Mouse (Mus musculus) right cerebral cortex, postnatal 14 days (tissue): Measurements from ENCODE around the gene Elmod3.
"Not testable (repeated sequence)": the region's sequence is repeated elsewhere in the genome, so short reads cannot be mapped to it uniquely, and the experiment has no call there.

ENCODE experiments used
- DNase-seq: peaks from one replicate; pipeline ENCODE4 v3.0.0; 2022

Elmod3 gene

GRCm38 (mm10) chr6:72568736-72569135, 29.5 kb downstream of the Elmod3 start:
- DNase-seq, result no peak

GRCm38 (mm10) chr6:72567508-72567907, 30.7 kb downstream of the Elmod3 start:
- no peak for DNase-seq

GRCm38 (mm10) chr6:72566044-72566443, 32.2 kb downstream of the Elmod3 start:
- peak; percentile 88 for DNase-seq

- no peak for DNase-seq
Observed at GRCm38 (mm10) chr6:72565506-72565905, 32.7 kb downstream of the Elmod3 start.

GRCm38 (mm10) chr6:72562894-72563293, 35.3 kb downstream of the Elmod3 start:
- no peak for DNase-seq

GRCm38 (mm10) chr6:72562486-72562885, 35.7 kb downstream of the Elmod3 start:
- DNase-seq, result no peak

GRCm38 (mm10) chr6:72560801-72561200, 37.4 kb downstream of the Elmod3 start:
- no peak for DNase-seq

GRCm38 (mm10) chr6:72553079-72553412, 45.2 kb downstream of the Elmod3 start:
- DNase-seq, result no peak

GRCm38 (mm10) chr6:72552171-72553078, 45.8 kb downstream of the Elmod3 start:
- DNase-seq, result peak; percentile 31

GRCm38 (mm10) chr6:72550503-72551100, 47.6 kb downstream of the Elmod3 start:
- no peak for DNase-seq

GRCm38 (mm10) chr6:72550025-72550424, 48.2 kb downstream of the Elmod3 start:
- DNase-seq, result no peak

- no peak for DNase-seq
Observed at GRCm38 (mm10) chr6:72549041-72549580, 49.1 kb downstream of the Elmod3 start.

- no peak for DNase-seq
Observed at GRCm38 (mm10) chr6:72547862-72548261, 50.4 kb downstream of the Elmod3 start.

- no peak for DNase-seq
Observed at GRCm38 (mm10) chr6:72547121-72547520, 51.1 kb downstream of the Elmod3 start.

GRCm38 (mm10) chr6:72545377-72545776, 52.8 kb downstream of the Elmod3 start:
- DNase-seq, result no peak

- DNase-seq, result no peak
Observed at GRCm38 (mm10) chr6:72544283-72544987, 53.8 kb downstream of the Elmod3 start, which contains the start of gene Capg. Capg (plus strand) TSS chr6:72544391.

GRCm38 (mm10) chr6:72543265-72543850, 54.9 kb downstream of the Elmod3 start:
- DNase-seq, result no peak

- peak; percentile 76 for DNase-seq
Observed at GRCm38 (mm10) chr6:72538562-72539031, 59.6 kb downstream of the Elmod3 start.

GRCm38 (mm10) chr6:72537998-72538500, 60.2 kb downstream of the Elmod3 start:
- no peak for DNase-seq

GRCm38 (mm10) chr6:72535165-72535564, 63.0 kb downstream of the Elmod3 start:
- DNase-seq, result peak; percentile 81

- peak; percentile 76 for DNase-seq
Observed at GRCm38 (mm10) chr6:72534035-72534809, 64.0 kb downstream of the Elmod3 start.

- not testable (repeated sequence) for DNase-seq
Observed at GRCm38 (mm10) chr6:72533555-72533954, 64.7 kb downstream of the Elmod3 start.
